15 mouse cellular contexts compared by ENCODE assay signal in genomic region chr1:184138661-184139060, GRCm38 (mm10).
"Had no signal": no experiment of that assay in that cellular context is flagged by ENCODE, and none has a peak within 500 bp of the region (broad histone marks: within the 10 kb centered on the region; RNA-seq: fewer than 3 reads in every experiment).

No protein-coding gene starts in this region.

- H3K9ac ChIP-seq: neural tube, embryonic 12.5 days; neural tube, embryonic 13.5 days; neural tube, embryonic 15.5 days; stomach, embryonic 15.5 days had no signal

- H3K4me1 ChIP-seq: neural tube, embryonic 12.5 days; neural tube, embryonic 13.5 days; neural tube, embryonic 15.5 days; stomach, embryonic 15.5 days had no signal

- DNase-seq: retina, postnatal 1 day; right cerebral cortex, adult 18-20 months; right cerebral cortex, postnatal 14 days; right cerebral cortex, postnatal 25 days; right cerebral cortex, postnatal 4 days; spleen, adult 18-20 months; thymus, adult 2 months; thymus, postnatal 14 days; thymus, postnatal 25 days; thymus, postnatal 36 days; thymus, postnatal 4 days had no signal

- H3K4me3 ChIP-seq: neural tube, embryonic 12.5 days; neural tube, embryonic 13.5 days; neural tube, embryonic 15.5 days; stomach, embryonic 15.5 days had no signal

- H3K27me3 ChIP-seq: neural tube, embryonic 12.5 days; neural tube, embryonic 13.5 days; neural tube, embryonic 15.5 days; stomach, embryonic 15.5 days had no signal

- H3K27ac ChIP-seq: neural tube, embryonic 12.5 days; neural tube, embryonic 13.5 days; neural tube, embryonic 15.5 days; stomach, embryonic 15.5 days had no signal

- H3K36me3 ChIP-seq: neural tube, embryonic 12.5 days; neural tube, embryonic 13.5 days; neural tube, embryonic 15.5 days; stomach, embryonic 15.5 days had no signal

- H3K9me3 ChIP-seq: neural tube, embryonic 12.5 days; neural tube, embryonic 13.5 days; neural tube, embryonic 15.5 days; stomach, embryonic 15.5 days had no signal

- H3K4me2 ChIP-seq: neural tube, embryonic 12.5 days; neural tube, embryonic 13.5 days; neural tube, embryonic 15.5 days; stomach, embryonic 15.5 days had no signal
